Mouse (Mus musculus) ES-E14 (cell line): ENCODE measurements at regions not wholly inside any gene's neighbourhood (a gene's known extent, or its start where the extent isn't known, plus 50 kb on each side); places are given as distances from the start of the nearest gene placed in this dataset.

Experiments used
- DNase-seq: peaks from one replicate; pipeline ENCODE4 v3.0.0-alpha.2; 2013; ENCODE audit warnings: low read depth, low spot score
- H3K27ac ChIP-seq: 2 replicates; pipeline ENCODE4 v1.5.1; 2012; ENCODE audit warnings: low read depth, mild to moderate bottlenecking, low read length, moderate library complexity, mixed read lengths; ENCODE audit not compliant: poor library complexity, insufficient read depth, severe bottlenecking
- H3K36me3 ChIP-seq: 2 replicates; pipeline ENCODE4 v1.6.1; 2012; ENCODE audit warnings: mild to moderate bottlenecking, low read length, moderate library complexity, mixed read lengths; ENCODE audit not compliant: control insufficient read depth, poor library complexity, insufficient read depth, severe bottlenecking
- H3K4me1 ChIP-seq, 2 experiments: fragments of 150-350 bp in 1 of 2; sonication (generic) in 1 of 2; 2 replicates each; pipeline ENCODE4 v1.6.1; 2012; ENCODE audit warnings: low read length in 2 of 2, mild to moderate bottlenecking in 1 of 2, mixed read lengths in 1 of 2; ENCODE audit not compliant: control insufficient read depth in 2 of 2, insufficient read depth in 2 of 2, poor library complexity in 1 of 2
- H3K4me3 ChIP-seq, 2 experiments: fragments of 150-350 bp in 1 of 2; sonication (generic) in 1 of 2; 2 replicates each; pipeline ENCODE4 v1.5.1; 2012; ENCODE audit warnings: low read length in 2 of 2, low read depth in 1 of 2, mild to moderate bottlenecking in 1 of 2, mixed read lengths in 1 of 2; ENCODE audit not compliant: insufficient read depth in 1 of 2, poor library complexity in 1 of 2, severe bottlenecking in 1 of 2
- H3K9ac ChIP-seq: 2 replicates; pipeline ENCODE4 v1.6.1; 2012; ENCODE audit warnings: low read depth, mild to moderate bottlenecking, low read length, mixed read lengths; ENCODE audit not compliant: poor library complexity, insufficient read depth, severe bottlenecking
- H3K9me3 ChIP-seq: fragments of 150-350 bp; sonication (generic); 2 replicates; pipeline ENCODE4 v1.6.1; 2012; ENCODE audit warnings: low read depth, mild to moderate bottlenecking, low read length; ENCODE audit not compliant: control insufficient read depth, insufficient read depth
- CHD2 ChIP-seq: IDR thresholded peaks from 2 replicates; pipeline ENCODE4 v1.6.1; 2014; ENCODE audit warnings: mild to moderate bottlenecking, low read depth, low read length, inconsistent platforms
- HCFC1 ChIP-seq: IDR thresholded peaks from 2 replicates; pipeline ENCODE4 v1.6.1; 2012; ENCODE audit warnings: low read length, inconsistent platforms, borderline replicate concordance; ENCODE audit not compliant: insufficient read depth
- MAFK ChIP-seq: IDR thresholded peaks from 2 replicates; pipeline ENCODE4 v1.6.1; 2014; ENCODE audit warnings: mild to moderate bottlenecking, low read depth, low read length, inconsistent platforms; ENCODE audit not compliant: insufficient read depth
- ZC3H11A ChIP-seq: IDR thresholded peaks from 2 replicates; pipeline ENCODE4 v1.6.1; 2012; ENCODE audit warnings: low read depth, mild to moderate bottlenecking, inconsistent platforms, low read length, borderline replicate concordance
- ZNF384 ChIP-seq: IDR thresholded peaks from 2 replicates; pipeline ENCODE4 v1.6.1; 2012; ENCODE audit warnings: low read depth, low read length, inconsistent platforms
- in situ Hi-C, 2 experiments: fragments of 600-800 bp; cut with MboI; formaldehyde crosslinking; loops; one replicate each; pipeline ENCODE4 v1.15.1; 2025; ENCODE audit warnings: low sequenced_read_pairs in 2 of 2, inconsistent platforms in 1 of 2; ENCODE audit not compliant: unreplicated experiment in 2 of 2

GRCm38 (mm10) chr8:33997676-33998075, 113.9 kb downstream of the Gm10131 start:
- Histone ChIP-seq H3K27ac (no peak overlapping the region), H3K4me3 (no peak overlapping the region), H3K9me3 (no peaks in the 10 kb centered on the region), H3K36me3 (no peaks in the 10 kb centered on the region), H3K4me1 (peaks cover 4 to 13% of the 10 kb centered on the region in 2 experiments; a peak in 3 of 4 replicates), H3K9ac (no peak overlapping the region)
- DNase-seq, result no peak
- in situ Hi-C loops, result no loop called here
- no peak for TF ChIP-seq ZNF384
- no peak for TF ChIP-seq ZC3H11A
- TF ChIP-seq CHD2, result no peak
- TF ChIP-seq HCFC1, result no peak
- TF ChIP-seq MAFK, result no peak

GRCm38 (mm10) chr8:33992946-33993345, 118.6 kb downstream of the Gm10131 start:
- DNase-seq, result no peak
- no peaks in the 10 kb centered on the region for H3K36me3 ChIP-seq
- peak overlapping the region; percentile 61 for H3K27ac ChIP-seq
- H3K4me1 ChIP-seq, result peaks cover 7 to 16% of the 10 kb centered on the region in 2 experiments; a peak in 3 of 4 replicates
- no peaks in the 10 kb centered on the region for H3K9me3 ChIP-seq
- H3K9ac ChIP-seq, result peak overlapping the region; percentile 16; the same call in 1 of the 2 replicates
- no peak for TF ChIP-seq MAFK
- no peak for TF ChIP-seq ZNF384
- no peak for TF ChIP-seq CHD2
- no peak for TF ChIP-seq HCFC1
- in situ Hi-C loops, result no loop called here
- peak overlapping the region; percentile 0 to 34; a peak in 2 of 4 replicates for H3K4me3 ChIP-seq

DNA sequence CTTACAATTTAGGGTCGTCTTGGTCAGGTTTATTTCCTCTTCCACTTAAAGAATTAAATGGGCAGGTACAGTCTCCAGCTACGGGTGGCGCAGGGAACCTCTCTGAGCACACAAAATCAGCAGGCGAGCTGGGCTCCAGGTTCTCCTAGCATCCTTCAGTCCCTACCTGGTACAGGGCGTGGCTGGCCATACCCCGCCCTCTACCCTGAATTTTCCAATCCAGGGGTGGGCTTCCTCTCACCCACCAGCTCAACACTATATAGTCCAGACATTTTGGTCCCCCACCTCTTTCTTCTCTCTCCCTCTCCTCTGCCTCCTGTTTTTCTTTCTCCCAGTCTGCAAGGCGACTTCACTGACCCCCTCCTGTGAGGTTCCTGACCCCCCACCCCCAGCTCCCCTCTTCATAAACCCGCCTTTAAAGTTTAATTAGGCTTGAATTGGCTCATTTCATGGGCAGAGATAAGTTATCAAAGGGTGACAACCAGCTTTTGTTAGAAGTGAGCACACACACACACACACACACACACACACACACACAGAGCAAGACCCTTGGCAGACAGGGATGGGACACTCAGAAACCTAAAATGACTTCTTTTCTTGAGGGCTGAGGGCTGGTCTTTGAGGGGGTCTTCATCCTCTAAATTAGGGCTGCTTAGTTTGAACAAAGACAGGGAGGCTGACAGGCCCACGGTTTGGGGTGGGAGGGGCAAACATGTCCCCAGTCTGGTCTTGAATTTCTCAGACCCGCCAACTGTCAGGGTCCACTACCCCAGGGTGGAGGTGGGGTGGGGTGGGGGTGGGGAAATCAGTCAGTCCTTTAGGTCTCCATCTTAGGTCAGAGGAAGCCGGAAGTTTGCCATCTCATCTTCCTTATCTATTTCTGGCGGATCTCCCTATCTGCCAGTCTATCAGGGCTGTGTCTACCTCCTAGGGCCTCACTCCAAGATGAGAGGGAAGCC, 119.3 kb downstream of the Gm10131 start:
- in situ Hi-C loops, result no loop called here
- H3K27ac ChIP-seq, result peak overlapping the region; percentile 61
- no peaks in the 10 kb centered on the region for H3K9me3 ChIP-seq
- H3K4me1 ChIP-seq, result peaks cover 7 to 16% of the 10 kb centered on the region in 2 experiments; a peak in 3 of 4 replicates
- DNase-seq, result no peak
- TF ChIP-seq CHD2 (no peak), MAFK (no peak)
- no peaks in the 10 kb centered on the region for H3K36me3 ChIP-seq
- peak overlapping the region; percentile 6 to 47 for H3K4me3 ChIP-seq
- H3K9ac ChIP-seq, result peak overlapping the region; percentile 30

DNA sequence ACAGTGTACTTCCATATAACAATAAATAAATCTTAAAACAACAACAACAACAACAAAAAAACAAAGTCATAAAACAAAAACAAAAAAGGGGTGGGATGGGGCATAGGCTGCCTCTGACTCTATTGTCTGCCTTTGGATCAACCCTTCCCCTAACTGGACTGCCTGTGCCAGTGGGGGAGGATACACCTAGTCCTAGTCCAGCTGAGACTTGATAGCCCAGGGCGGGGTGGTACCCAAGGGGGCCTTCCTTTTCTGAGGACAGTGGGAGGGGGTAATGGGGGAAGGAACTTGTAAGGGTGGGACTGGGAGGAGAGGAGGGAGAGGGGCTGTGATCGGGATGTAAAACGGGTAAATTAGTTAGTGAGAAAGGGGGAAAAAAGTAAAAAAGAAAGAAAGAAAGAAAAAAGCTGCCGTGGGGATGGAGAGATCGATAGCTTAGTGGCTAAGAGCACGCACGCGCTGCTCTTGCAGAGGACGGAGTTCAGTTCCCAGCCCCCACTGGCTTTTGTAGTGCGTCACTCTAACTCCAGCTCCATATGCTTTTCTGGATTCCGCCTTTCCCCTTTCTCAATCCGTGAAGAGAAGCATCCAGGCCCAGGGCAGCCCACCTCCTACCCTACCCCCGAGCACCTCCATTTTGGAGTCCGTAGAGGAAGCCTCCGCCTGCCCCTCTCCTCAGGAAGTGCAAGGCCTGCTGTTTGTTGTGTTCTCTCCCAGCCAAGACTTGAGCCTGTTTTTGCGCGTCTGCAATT, 120.2 kb downstream of the Gm10131 start:
- Histone ChIP-seq H3K4me3 (peak overlapping the region; percentile 6 to 47), H3K27ac (peak overlapping the region; percentile 61; the same call in 1 of the 2 replicates), H3K9me3 (no peaks in the 10 kb centered on the region), H3K9ac (peak overlapping the region; percentile 30), H3K36me3 (no peaks in the 10 kb centered on the region), H3K4me1 (peaks cover 7 to 16% of the 10 kb centered on the region in 2 experiments; a peak in 3 of 4 replicates)
- no peak for DNase-seq
- in situ Hi-C loops, result no loop called here
- TF ChIP-seq CHD2 (no peak), ZNF384 (no peak), HCFC1 (no peak), ZC3H11A (no peak), MAFK (no peak)
